9 mouse cellular contexts compared by ENCODE assay signal in genomic region chrX:13047631-13048345, GRCm38 (mm10). TPM values are rescaled to one million over a fixed set of nuclear protein-coding genes. Genes with fewer than 3 reads are reported as not detected.
DNase-seq lines count a peak whose midpoint lies in the region; ATAC-seq and TF ChIP-seq lines count a peak whose summit lies in the region.
"Had no signal": no experiment of that assay in that cellular context is flagged by ENCODE, and none has a peak within 500 bp of the region (broad histone marks: within the 10 kb centered on the region; RNA-seq: fewer than 3 reads in every experiment).

No protein-coding gene starts in this region.

- H3K4me3 ChIP-seq in E14TG2a.4 (replicated peaks; ENCODE audit: low read length) = peak overlapping the region; percentile 50
- no peak overlapping the region for H3K4me3 ChIP-seq in intestine, embryonic 16.5 days (ENCODE audit: low read length)
- H3K4me3 ChIP-seq in limb, embryonic 12.5 days (replicated peaks) = peak overlapping the region; percentile 19
- H3K4me3 ChIP-seq in midbrain, embryonic 16.5 days (ENCODE audit: low read depth, low read length) = no peak overlapping the region
- H3K4me3 ChIP-seq: megakaryocyte, embryonic 14.5 days had no signal

- H3K9ac ChIP-seq in intestine, embryonic 16.5 days (ENCODE audit: low read depth, low read length) = no peak overlapping the region
- H3K9ac ChIP-seq in limb, embryonic 12.5 days (replicated peaks) = no peak overlapping the region
- 0 out of 2 replicates have a peak overlapping the region, but pooled peaks have one; percentile 2 for H3K9ac ChIP-seq in midbrain, embryonic 16.5 days (ENCODE audit: low read depth, low read length)

- peak overlapping the region; percentile 37 for H3K4me2 ChIP-seq in intestine, embryonic 16.5 days (ENCODE audit: low read depth, low read length)
- H3K4me2 ChIP-seq in limb, embryonic 12.5 days = peak overlapping the region; percentile 49
- peak overlapping the region; percentile 47 for H3K4me2 ChIP-seq in midbrain, embryonic 16.5 days (ENCODE audit: low read length)

- H3K36me3 ChIP-seq in E14TG2a.4 (ENCODE audit: insufficient read depth, low read length) = peaks cover 16% of the 10 kb centered on the region; the same call in 1 of the 2 replicates
- H3K36me3 ChIP-seq in intestine, embryonic 16.5 days (ENCODE audit: control insufficient read depth, insufficient read depth, low read length) = no peaks in the 10 kb centered on the region
- no peaks in the 10 kb centered on the region for H3K36me3 ChIP-seq in limb, embryonic 12.5 days
- no peaks in the 10 kb centered on the region for H3K36me3 ChIP-seq in midbrain, embryonic 16.5 days (ENCODE audit: control insufficient read depth, insufficient read depth, low read length)

- TF ChIP-seq CTCF in E14TG2a.4 (conservative IDR thresholded peaks at IDR 0.05; ENCODE audit: low read length) = no peak
- TF ChIP-seq CTCF in brain, embryonic 14.5 days (IDR thresholded peaks at IDR 0.05; ENCODE audit: borderline replicate concordance, extremely low read depth, insufficient read depth, insufficient read length) = no peak

- H3K4me1 ChIP-seq in E14TG2a.4 (replicated peaks; ENCODE audit: low read depth, low read length) = peaks cover 40% of the 10 kb centered on the region
- no peaks in the 10 kb centered on the region for H3K4me1 ChIP-seq in intestine, embryonic 16.5 days (ENCODE audit: control insufficient read depth, insufficient read depth, low read length)
- H3K4me1 ChIP-seq in limb, embryonic 12.5 days (replicated peaks) = peaks cover 3% of the 10 kb centered on the region; the same call in 1 of the 2 replicates
- H3K4me1 ChIP-seq in midbrain, embryonic 16.5 days (ENCODE audit: control insufficient read depth, insufficient read depth, low read length) = no peaks in the 10 kb centered on the region; the same call in 1 of the 2 replicates

- DNase-seq in brain, embryonic 14.5 days (ENCODE audit: low read depth) = peak; percentile 85
- peak; percentile 18 for DNase-seq in forelimb bud, embryonic 11.5 days (ENCODE audit: low read depth, low spot score)
- no peak for DNase-seq in spleen, adult 18-20 months
- no peak for DNase-seq in adipocyte (ENCODE audit: low spot score)

- no peak for TF ChIP-seq POLR2A in brain, embryonic 14.5 days (IDR thresholded peaks at IDR 0.05; ENCODE audit: borderline replicate concordance, extremely low read depth, insufficient read depth, insufficient read length, poor library complexity, severe bottlenecking)

- no peak overlapping the region for H3K27ac ChIP-seq in intestine, embryonic 16.5 days (ENCODE audit: low read length)
- H3K27ac ChIP-seq in limb, embryonic 12.5 days = no peak overlapping the region
- peak overlapping the region; percentile 77 for H3K27ac ChIP-seq in midbrain, embryonic 16.5 days (ENCODE audit: low read length)

- 15% methylated on average over 14 of the region's 14 CpGs for WGBS in intestine, embryonic 16.5 days
- 20% methylated on average over 14 of the region's 14 CpGs for WGBS in limb, embryonic 12.5 days
- WGBS in midbrain, embryonic 16.5 days = 20% methylated on average over 14 of the region's 14 CpGs

- no peaks in the 10 kb centered on the region for H3K9me3 ChIP-seq in E14TG2a.4 (ENCODE audit: low read length)
- no peaks in the 10 kb centered on the region for H3K9me3 ChIP-seq in intestine, embryonic 16.5 days (ENCODE audit: control insufficient read depth, low read length)
- no peaks in the 10 kb centered on the region for H3K9me3 ChIP-seq in limb, embryonic 12.5 days
- no peaks in the 10 kb centered on the region for H3K9me3 ChIP-seq in midbrain, embryonic 16.5 days (replicated peaks; ENCODE audit: control insufficient read depth, low read length, poor library complexity, severe bottlenecking)
- H3K9me3 ChIP-seq: megakaryocyte, embryonic 14.5 days had no signal

- no peaks in the 10 kb centered on the region for H3K27me3 ChIP-seq in E14TG2a.4 (ENCODE audit: insufficient read depth, low read length)
- H3K27me3 ChIP-seq in intestine, embryonic 16.5 days (replicated peaks; ENCODE audit: control insufficient read depth, insufficient read depth, low read length) = no peaks in the 10 kb centered on the region
- peaks cover 8% of the 10 kb centered on the region for H3K27me3 ChIP-seq in limb, embryonic 12.5 days
- H3K27me3 ChIP-seq in midbrain, embryonic 16.5 days (ENCODE audit: control insufficient read depth, insufficient read depth, low read depth, low read length) = no peaks in the 10 kb centered on the region

- no peak; the same call in 1 of the 2 replicates for ATAC-seq in intestine, embryonic 16.5 days
- no peak for ATAC-seq in limb, embryonic 12.5 days (ENCODE audit: insufficient number of reproducible peaks, insufficient read depth, low FRiP score, low TSS enrichment, low read depth)
- ATAC-seq in midbrain, embryonic 16.5 days = peak; percentile 80

RNA-seq across cellular contexts. Expression of gene Usp9x, which starts 23.5 kb away (rescaled TPM):
- polyA plus RNA-seq in brain, embryonic 14.5 days (2012; rRNA removed) = 46.0 and 74.4 TPM in 2 replicates
- polyA plus RNA-seq in intestine, embryonic 16.5 days (2015; fragmentation: Nextera tagmentation; extraction: Ambion mirVana) = 14.3 and 15.8 TPM in 2 replicates
- polyA plus RNA-seq in limb, embryonic 12.5 days (2016; fragmentation: Nextera tagmentation; extraction: Ambion mirVana) = 47.4 and 48.5 TPM in 2 replicates
- polyA plus RNA-seq in midbrain, embryonic 16.5 days (2015; fragmentation: Nextera tagmentation; extraction: Ambion mirVana) = 35.2 and 41.4 TPM in 2 replicates

Comparison
In these comparisons a context has a peak if more than half of its experiments do, and no peak if none do; other contexts are left out.
1. H3K4me3 ChIP-seq: peak in E14TG2a.4 (single experiment) and limb, embryonic 12.5 days (single experiment); none in intestine, embryonic 16.5 days (single experiment) and midbrain, embryonic 16.5 days (single experiment).
2. DNase-seq: peak in brain, embryonic 14.5 days (single experiment) and forelimb bud, embryonic 11.5 days (single experiment); none in spleen, adult 18-20 months (0 of 2) and adipocyte (single experiment).
3. Peak in every context shown above with its lines, with median percentiles within 50 percentile points of each other: H3K4me2 ChIP-seq.